Mouse (Mus musculus) adrenal gland, postnatal 0 days (tissue): ENCODE results near the gene Mep1a. TPM values are rescaled to one million over a fixed set of nuclear protein-coding genes. Genes with fewer than 3 reads are reported as not detected.

Experiments
- polyA plus RNA-seq: library from polyadenylated mRNA; unstranded; fragments of >200 nt; fragmentation: Nextera tagmentation; extraction: Ambion mirVana; gene quantifications from 2 replicates; pipeline ENCODE4 v1.2.1, GENCODE M21; 2015

Gene Mep1a
- 0.46 and 0.68 TPM in 2 replicates for polyA plus RNA-seq

GRCm38 (mm10) chr17:43502592-43502991 is at the start of gene Mep1a:
TSS of gene Mep1a (minus strand) at chr17:43502812.

GRCm38 (mm10) chr17:43543539-43543938 is 40.9 kb upstream of the Mep1a start, which contains the start of gene Ankrd66:
TSS of gene Ankrd66 (minus strand) at chr17:43543639.

Other genes starting within 250 kb of the Mep1a start
- gene Adgrf1, start 232.5 kb downstream of the Mep1a start, polyA plus RNA-seq: 0.03 TPM in 1 of 2 replicates, not detected in the other
- gene Adgrf5, start 142.4 kb downstream of the Mep1a start, polyA plus RNA-seq: 5.8 and 10.3 TPM in 2 replicates
- gene Ankrd66, start 40.8 kb upstream of the Mep1a start, polyA plus RNA-seq: 0.17 and 0.44 TPM in 2 replicates
- 20.5 and 26.5 TPM in 2 replicates for gene Pla2g7, start 65.3 kb upstream of the Mep1a start, polyA plus RNA-seq
- gene Tdrd6, start 127.5 kb upstream of the Mep1a start, polyA plus RNA-seq: 0.02 and 0.36 TPM in 2 replicates
- gene Slc25a27, start 164.4 kb upstream of the Mep1a start, polyA plus RNA-seq: 19.4 TPM in 2 replicates
- 22.0 and 23.8 TPM in 2 replicates for gene Cyp39a1, start 164.6 kb upstream of the Mep1a start, polyA plus RNA-seq